Mouse (Mus musculus) R1 (cell line): ENCODE measurements at regions not wholly inside any gene's neighbourhood (a gene's known extent, or its start where the extent isn't known, plus 50 kb on each side); places are given as distances from the start of the nearest gene placed in this dataset.

Source experiments
- DNase-seq: peaks from one replicate; pipeline ENCODE4 v3.0.0-alpha.2; 2018; ENCODE audit warnings: low read depth, low spot score

DNA sequence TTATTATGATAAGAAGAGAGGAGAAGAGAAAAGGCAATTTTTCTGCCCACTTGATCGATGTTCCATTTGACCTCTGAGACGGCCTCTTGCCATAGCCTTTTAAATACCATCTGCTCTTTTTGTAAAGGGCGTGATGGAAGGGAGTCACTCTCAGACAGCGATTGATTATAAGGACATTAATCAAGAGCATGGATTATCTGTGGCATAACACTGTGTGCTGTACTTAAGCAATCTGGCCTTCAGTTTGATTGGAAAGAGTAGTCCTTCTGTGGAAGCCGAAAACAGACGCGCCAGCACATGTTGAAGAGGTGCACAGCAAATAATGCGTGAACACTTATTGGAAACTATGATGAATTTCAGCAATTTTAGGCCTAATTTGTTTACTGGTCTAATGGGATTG is 685.4 kb upstream of the Robo1 start:
- DNase-seq = no peak

- no peak for DNase-seq
Observed at GRCm38 (mm10) chr16:71640361-71640760, 667.7 kb upstream of the Robo1 start.

GRCm38 (mm10) chr16:71643223-71643622 is 664.9 kb upstream of the Robo1 start:
- no peak for DNase-seq

DNA sequence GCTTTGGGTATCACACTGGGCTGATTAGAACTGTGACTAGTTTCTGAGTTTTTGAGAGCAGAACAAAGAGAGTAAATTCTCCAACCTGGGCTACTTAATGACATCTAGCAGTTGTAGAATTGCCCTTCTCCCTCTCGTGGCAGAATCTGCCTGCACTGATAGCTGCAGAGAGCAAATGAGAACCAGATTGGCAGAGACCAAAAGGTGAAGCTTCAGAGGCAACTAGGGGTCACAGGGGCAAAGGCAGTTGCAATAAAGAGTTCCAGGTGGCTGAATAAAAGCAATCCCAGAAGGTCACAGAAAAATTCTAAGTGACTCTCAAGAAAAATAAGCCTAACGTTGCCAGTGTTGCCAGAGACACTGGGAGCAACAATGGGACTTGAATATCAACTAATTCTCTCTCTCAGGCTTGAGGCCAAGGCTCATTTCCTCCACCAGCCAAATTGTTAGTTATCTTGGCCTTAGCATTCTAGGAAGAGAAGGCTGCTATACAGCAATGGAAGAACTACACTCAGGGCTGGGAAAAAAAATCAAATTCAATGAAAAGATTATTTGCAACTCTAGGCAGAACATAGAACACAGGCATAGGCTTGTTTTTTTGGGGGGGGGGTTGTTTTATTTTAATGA is 629.9 kb upstream of the Robo1 start:
- no peak for DNase-seq

DNA sequence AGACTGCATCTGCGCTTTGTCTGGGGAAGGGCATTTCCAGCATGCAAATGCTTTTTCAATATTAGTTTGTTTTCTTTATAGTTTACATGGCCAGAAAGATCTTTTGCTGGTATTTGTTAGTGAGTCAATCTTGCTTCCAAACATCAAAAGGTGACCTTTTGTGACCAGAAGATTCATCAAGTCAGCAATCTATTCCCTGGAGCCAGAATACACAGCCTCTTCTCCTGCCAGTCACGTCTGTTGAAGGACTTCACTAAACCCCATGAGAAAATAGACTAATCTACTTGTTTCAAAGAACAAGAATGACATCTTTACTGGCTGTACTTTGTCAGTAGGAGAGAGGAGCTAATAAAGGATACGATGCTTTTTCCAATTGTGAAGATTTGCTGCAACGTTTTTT is 614.6 kb upstream of the Robo1 start:
- no peak for DNase-seq

DNA sequence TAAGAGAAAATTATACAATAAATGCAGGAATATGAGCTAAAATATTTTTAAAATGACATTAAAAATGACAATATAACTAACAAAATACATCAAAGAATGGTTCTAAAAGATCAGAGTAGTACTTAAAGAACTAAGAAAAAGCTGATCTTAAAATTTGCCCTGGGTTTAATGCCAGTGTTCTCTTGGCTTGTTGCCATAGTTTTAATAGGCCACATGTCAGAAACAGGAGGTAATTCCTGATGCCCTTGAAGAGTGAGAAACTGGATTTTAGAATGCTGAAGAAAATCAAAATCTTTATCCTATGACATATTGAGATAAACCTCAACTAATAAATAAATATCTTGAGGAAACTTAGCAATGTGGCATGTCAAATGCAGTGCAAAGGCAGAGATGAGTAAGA is 602.3 kb upstream of the Robo1 start:
- DNase-seq = no peak

GRCm38 (mm10) chr16:71709684-71710083 is 598.4 kb upstream of the Robo1 start:
- DNase-seq = no peak

DNA sequence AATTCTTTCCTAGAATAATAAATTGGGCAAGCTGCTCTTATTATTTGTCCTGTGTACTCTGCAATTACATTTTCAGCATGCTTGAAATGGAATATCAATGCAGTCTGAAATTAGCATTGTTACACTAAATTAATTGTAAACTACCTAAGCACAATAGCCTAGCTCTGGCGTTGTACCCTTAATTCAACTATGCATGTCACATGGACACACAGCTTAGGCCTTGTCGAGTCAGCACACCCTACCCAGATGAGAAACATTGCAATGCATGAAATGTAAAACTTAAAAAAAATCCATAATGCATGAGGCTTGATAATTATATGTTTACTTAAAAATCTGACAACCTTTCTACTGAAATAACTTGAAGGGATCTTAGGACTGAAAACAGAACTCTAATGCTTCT is 596.2 kb upstream of the Robo1 start:
- DNase-seq = no peak

DNA sequence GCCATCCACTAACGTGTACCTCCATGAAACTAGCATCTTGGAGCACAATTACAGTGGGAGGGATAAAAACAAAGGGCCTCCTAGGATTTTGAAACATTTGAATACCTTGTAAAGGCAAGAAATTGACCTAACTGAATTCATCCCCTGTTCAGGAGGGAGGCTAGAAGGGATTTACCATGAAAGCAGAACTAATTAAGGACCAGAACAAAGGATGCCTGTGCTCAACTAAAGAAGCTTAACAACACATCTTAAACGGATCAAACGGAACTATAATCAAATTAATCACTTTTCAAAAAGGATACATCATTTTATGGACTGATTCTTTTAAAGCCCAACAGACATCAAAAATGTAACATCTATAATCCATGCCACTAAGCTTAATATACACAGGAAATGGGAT is 590.9 kb upstream of the Robo1 start:
- DNase-seq = no peak

DNA sequence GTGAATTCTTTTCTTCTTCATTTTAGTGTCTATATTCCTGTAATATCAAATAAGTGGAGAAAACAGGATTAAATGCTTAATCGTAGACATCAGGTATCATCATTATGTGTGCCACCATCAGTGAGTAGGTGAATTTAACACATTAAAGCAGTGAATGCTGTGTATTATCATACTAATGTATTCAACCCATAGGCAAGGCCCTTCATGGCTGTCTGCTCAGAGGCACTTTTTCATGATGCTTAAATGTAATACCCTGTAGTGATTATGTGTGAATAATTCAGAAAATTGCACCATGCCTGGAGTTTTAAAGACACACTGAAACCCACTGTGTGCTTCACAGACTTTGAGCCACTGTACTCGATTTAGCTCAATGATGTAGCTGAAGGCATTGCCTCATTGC is 583.2 kb upstream of the Robo1 start:
- DNase-seq = no peak

GRCm38 (mm10) chr16:71737941-71738340 is 570.2 kb upstream of the Robo1 start:
- DNase-seq = no peak

DNA sequence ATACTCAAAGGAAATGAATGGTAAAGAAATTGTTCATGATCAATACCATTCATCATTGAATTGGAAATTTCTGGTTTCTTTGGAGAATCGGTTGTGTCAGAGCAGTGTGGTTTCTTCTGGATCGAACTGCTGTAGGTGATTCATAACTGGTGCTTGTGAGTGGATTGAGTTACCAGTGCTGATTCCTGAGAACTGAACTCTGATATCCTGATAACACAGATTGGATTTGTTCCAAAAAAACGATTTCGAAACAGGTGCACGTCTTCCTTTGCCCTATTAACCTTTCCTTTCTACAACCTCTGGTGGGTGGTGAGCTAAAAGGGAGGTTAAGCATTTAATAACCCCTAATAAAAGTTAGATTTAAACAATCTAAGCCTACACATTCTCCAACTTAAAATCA is 569.0 kb upstream of the Robo1 start:
- no peak for DNase-seq

- no peak for DNase-seq
Observed at GRCm38 (mm10) chr16:71780945-71781344, 527.2 kb upstream of the Robo1 start.

DNA sequence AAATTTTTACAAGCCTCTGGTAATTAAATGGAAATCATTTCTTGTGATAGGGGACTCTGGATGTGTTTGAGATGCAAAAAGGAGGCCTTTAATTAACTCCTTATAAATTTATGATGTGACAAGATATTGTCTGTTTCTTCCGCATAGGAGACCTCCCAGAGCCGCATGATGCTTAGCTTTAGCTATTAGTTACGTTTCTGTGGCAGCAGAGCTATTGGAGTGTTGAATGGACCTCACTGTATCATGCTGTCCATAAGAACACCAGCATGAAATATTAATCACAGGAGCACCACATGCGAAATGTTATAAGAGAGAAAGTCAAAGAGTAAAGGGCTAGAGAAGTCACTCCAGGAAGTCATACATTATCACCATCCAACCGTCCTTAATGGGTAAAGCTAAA is 495.3 kb upstream of the Robo1 start:
- no peak for DNase-seq

DNA sequence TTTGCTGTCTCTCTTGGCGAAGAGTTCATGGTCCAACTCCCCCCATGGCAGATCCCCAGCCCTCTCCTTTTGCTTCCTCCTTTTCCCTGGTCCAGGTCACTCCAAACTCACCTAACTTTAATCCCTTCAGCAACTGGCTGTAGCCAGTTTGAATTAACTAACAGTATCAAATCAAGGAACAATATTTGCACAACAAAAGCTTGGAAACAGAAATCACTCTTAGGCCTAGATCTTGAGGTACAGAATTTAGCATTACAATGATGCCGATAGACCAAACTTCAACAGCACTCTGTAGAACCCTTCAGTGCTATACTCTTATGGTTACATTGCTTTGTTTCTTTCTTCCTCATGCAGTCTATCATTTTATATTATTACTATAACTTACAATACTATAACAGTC is 472.8 kb upstream of the Robo1 start:
- peak; percentile 78 for DNase-seq

DNA sequence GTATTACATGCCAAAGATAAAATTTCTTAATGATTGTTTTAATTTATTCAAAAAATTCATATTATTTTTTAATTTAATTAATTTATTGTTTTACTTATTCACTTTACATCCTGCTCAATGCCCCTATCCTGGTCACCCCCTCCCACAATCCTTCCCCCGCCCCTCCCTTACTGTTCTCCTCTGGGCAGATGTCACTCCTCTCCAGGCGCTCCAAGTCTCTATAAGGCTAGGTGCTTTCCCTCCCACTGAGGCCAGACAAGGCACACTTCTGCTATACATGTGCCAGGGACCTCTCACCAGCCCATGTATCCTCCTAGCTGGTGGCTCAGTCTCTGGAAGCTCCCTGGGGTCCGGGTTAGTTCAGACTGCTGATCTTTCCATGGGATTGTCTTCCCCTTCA is 458.0 kb upstream of the Robo1 start:
- DNase-seq = no peak

GRCm38 (mm10) chr16:71851590-71852190 is 456.4 kb upstream of the Robo1 start:
- no peak for DNase-seq

DNA sequence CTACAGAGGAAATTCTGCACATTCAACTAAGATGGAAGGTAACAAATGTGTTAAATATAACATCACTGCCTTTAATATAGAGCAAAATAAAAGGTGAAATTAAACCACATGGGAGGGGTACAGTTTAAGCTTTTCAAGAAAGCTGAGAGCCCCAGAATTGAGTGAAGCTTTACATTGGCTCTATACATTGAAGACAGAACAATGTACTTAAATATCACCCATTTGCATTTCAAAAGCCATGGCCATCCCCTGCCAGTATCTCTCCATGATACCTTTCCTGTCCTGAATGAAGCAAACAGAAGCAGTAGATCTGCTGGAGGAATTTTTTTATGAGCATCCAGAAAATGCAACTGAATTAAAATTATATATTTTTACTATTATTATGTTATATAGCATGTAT is 450.2 kb upstream of the Robo1 start:
- peak; percentile 63 for DNase-seq

GRCm38 (mm10) chr16:71860205-71860604 is 447.9 kb upstream of the Robo1 start:
- DNase-seq = no peak

- peak; percentile 81 for DNase-seq
Observed at GRCm38 (mm10) chr16:71885701-71886100, 422.4 kb upstream of the Robo1 start.

GRCm38 (mm10) chr16:71889679-71890078 is 418.4 kb upstream of the Robo1 start:
- DNase-seq = no peak

DNA sequence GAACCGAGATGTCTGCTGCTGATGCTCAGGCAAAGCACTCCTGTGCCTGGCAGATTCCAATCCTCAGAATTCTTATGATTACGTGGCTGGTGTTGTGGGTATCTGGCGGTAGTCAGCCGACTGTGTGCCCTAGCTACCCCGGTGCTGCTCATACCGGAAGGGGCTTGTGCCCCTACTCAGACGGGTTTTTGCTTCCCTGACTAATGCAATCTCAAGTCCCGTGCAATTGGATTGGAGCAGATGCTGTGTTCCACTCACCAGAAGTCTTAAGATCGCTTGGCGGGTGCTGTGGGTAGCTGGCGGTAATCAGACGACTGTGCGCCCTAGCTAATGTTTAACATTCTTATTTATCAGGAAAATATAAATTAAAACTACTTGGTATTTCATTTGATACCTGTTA is 385.0 kb upstream of the Robo1 start:
- DNase-seq = peak; percentile 17

- no peak for DNase-seq
Observed at GRCm38 (mm10) chr16:71944165-71944564, 363.9 kb upstream of the Robo1 start.

DNA sequence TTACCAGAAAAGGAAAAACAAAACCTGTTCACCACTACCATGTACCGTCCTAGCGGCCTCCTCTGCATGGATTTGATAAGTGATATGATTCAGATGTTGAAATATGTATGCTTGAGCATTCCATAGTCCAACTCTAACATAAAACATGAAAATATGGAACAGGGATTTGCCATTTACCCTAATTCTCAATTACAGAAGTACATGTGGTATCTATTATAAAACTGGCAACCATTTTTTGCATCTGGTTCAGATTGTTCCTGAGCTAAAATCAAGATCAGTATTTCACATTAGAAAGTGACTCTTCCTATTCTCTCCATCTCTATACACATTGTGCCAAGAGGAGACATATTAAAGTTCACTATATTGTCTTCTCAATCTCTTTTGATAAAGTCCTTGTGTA is 363.3 kb upstream of the Robo1 start:
- no peak for DNase-seq
